Mouse (Mus musculus): ENCODE results near the gene Gapt. TPM values are rescaled to one million over a fixed set of nuclear protein-coding genes. Genes with fewer than 3 reads are reported as not detected.

Gapt gene
- polyA plus RNA-seq (2021; fragmentation: Nextera tagmentation): not detected in 2 replicates
- long read RNA-seq, experiment 1: 0 reads
- long read RNA-seq, experiment 2: 0 reads

GRCm38 (mm10) chr13:110356941-110357340 is at the start of gene Gapt:
Gene Gapt (minus strand): TSS chr13:110357199.

GRCm38 (mm10) chr13:110394291-110395178 is 37.5 kb upstream of the Gapt start, which contains the start of gene Plk2:
Gene Plk2 (plus strand): TSS chr13:110395046.

Other genes starting within 250 kb of the Gapt start
- 145 and 162 TPM in 2 replicates for gene Rab3c, start 76.2 kb downstream of the Gapt start, polyA plus RNA-seq (2021; fragmentation: Nextera tagmentation)
- 145 and 152 TPM in 2 replicates for gene Plk2, start 37.8 kb upstream of the Gapt start, polyA plus RNA-seq (2021; fragmentation: Nextera tagmentation)

Measured in layer of hippocampus, adult 6 months (tissue).